Mouse (Mus musculus): ENCODE results near the gene Ap2b1.

Ap2b1 gene

GRCm38 (mm10) chr11:83298225-83299195, at the start of gene Ap2b1:
TSS of gene Ap2b1 (plus strand) at chr11:83299024.
- peak; percentile 89 for DNase-seq (ENCODE audit: low spot score)

DNA sequence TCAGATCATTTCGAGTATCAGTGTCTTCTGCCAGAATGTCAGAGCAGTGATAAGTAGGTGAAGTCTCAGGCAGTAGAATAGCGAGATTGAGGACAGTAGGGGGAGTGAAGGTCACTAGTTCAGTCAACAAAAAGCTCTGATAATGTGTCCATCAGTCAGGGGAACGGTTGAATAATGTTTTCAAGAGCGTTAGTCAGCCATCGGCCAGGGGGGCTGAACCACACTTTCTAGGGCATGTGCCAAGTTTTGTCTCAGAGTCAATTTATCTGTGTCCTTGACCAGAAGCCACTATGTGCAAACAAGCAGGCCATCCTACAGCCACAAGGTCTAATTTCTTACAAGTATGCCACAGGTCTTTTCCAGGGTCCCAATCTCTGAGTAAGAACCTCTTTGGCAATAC, 41.6 kb upstream of the Ap2b1 start:
- peak; percentile 81 for DNase-seq (ENCODE audit: low spot score)

GRCm38 (mm10) chr11:83262673-83263072, 36.2 kb upstream of the Ap2b1 start:
- DNase-seq (ENCODE audit: low spot score): no peak

DNA sequence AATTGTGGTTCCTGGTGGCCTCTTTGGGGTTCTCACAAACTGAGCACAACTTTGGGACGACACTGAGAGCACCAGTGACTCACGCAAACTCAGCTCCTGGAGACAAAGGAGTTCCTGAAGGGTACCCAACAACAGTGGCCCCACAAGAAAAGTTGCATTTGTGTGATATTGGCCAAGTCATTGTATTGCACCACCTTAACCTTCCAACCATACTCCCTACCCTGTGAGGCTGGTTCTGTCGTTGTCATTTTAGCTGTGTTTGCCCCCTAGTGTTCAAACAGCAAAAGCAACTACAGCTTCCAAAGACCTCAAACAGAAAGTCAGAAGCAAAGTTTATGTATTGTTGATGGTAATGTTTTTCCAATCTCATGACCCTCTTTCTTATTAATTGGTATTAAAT, 35.7 kb upstream of the Ap2b1 start:
- no peak for DNase-seq (ENCODE audit: low spot score)

GRCm38 (mm10) chr11:83270842-83271150, 28.0 kb upstream of the Ap2b1 start:
- no peak for DNase-seq (ENCODE audit: low spot score)

DNA sequence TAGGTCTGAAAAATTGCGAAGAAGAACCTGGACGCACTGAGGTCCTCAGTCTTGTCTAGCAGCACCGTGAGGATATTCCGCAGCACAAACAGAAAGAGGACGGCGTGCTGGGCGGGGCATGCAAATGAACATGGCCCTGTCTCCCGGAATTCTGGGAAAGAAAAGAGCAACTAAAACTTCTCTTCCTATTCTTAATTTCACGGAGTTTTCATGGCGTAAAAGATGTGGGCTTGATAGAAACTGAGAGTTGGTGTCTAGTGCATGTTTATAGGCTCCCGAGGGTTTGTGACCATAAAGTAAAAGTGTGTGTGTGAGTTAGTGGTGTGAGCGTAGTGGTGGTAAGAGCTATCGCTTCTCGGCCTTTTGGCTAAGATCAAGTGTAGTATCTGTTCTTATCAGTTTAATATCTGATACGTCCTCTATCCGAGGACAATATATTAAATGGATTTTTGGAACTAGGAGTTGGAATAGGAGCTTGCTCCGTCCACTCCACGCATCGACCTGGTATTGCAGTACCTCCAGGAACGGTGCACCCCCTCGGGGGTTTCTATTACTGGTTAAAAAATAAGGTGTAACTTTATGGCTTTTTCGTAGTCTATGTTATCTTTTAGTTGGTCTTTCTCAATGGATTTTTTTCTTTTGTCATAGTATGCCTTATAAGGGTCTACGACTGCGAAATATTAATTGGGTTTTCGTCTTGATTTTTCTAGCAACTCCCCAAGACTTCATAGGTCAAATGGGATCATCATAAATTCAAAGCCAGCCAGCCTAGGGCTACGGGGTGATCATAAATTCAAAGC, 27.5 kb upstream of the Ap2b1 start:
- DNase-seq (ENCODE audit: low spot score): peak; percentile 71

DNA sequence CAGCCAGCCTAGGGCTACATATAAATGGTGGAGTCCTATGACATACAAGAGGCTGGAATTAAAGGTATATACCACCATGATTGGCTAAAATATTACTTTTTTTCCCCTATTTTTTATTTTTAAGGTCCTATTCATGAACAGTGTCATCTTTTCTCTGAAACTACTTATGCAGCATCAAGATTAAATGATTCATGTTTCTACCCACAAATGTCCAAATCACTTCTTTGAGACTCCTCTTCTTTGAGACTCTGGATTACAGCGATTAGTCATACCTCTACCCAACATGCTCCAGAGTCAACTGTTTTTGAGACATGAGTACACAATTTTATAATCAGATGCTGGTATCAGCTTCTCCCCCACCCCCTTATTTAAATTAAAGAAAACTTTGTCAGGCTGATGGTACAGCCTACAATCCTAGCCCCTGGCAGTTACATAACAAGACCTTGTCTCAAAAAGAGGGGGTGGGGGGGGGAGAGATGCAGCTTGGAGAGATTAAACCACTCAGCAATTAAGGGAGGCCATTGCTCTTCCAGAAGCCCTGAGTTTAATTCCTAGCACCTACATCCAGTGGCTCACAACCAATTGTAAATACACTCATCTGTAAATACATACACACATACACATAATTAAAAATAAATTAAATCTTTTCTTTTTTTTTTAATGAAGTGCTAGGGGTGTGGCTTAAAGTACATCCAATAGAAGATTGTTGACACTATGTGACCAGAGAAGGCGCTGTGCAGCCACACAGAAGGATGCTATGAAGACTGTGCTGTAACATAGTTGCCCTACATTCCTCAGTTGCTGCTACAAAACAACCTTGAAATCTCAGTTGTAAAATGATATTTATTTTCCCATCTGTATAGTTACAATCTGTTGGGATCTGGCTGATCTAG, 26.6 kb upstream of the Ap2b1 start:
- DNase-seq (ENCODE audit: low spot score): no peak

DNA sequence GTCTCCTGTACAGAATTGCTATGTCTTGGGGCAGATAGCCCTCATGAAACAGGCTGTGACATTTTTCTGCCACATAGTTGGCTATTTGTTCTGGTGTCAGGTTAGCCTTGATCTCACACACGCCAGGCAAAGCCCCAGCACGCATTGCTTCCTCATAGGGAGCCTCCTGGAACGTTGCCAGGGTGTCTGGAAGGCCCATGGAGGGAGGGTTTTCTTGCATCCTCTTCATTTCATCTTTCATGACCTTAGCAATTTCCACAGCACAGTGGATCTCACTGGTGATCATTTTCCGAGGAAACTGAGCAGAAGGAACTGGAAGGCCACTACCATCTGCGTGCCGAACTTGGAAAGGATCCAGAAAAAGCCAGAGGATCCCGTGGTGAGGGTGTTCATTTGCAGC, 22.6 kb upstream of the Ap2b1 start:
- no peak for DNase-seq (ENCODE audit: low spot score)

GRCm38 (mm10) chr11:83279024-83279423, 19.8 kb upstream of the Ap2b1 start:
- DNase-seq (ENCODE audit: low spot score): no peak

GRCm38 (mm10) chr11:83279691-83280090, 19.1 kb upstream of the Ap2b1 start:
- no peak for DNase-seq (ENCODE audit: low spot score)

DNA sequence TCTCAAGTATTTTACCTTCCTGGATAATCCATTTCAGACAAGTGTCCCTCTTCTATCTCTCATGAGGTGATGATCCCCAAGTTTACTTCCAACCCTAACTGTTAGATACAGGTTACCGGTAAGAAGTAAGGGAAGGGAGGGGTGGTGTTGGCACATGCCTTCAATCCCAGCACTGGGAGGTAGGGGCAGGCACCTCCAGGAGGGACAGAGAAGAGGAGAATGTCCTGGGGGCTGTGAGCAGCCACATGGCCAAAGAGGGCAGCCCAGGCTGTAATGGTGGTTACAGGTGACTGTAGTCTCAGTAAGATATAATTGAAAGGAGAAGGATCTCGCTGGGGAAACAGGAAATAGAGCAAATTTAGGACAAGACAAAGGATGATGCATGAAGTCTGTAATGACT, 16.7 kb upstream of the Ap2b1 start:
- DNase-seq (ENCODE audit: low spot score): no peak

DNA sequence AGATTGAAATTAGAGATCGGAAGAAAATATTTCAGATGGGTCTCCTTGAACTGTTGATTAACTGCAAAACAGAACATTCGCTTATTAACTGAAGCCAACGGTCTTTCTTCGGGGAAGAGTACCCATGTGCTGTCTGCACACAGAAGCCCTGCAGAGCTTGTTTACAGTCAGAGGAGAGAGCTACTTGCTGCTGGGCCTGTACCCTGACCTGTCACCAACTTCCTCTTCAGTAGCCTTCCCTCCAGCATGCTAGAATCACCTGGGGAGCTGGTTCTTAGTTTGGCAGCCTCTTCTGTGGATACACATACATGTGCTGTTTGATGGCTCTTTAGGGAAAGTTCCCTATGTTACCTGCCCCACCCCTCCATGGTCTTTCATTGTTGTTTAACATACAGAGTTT, 13.2 kb upstream of the Ap2b1 start:
- no peak for DNase-seq (ENCODE audit: low spot score)

GRCm38 (mm10) chr11:83286566-83286965, 12.3 kb upstream of the Ap2b1 start, which contains the start of gene Slfn14:
TSS of gene Slfn14 (minus strand) at chr11:83286726.
- DNase-seq (ENCODE audit: low spot score): peak; percentile 46

GRCm38 (mm10) chr11:83289036-83289435, 9.8 kb upstream of the Ap2b1 start:
- no peak for DNase-seq (ENCODE audit: low spot score)

DNA sequence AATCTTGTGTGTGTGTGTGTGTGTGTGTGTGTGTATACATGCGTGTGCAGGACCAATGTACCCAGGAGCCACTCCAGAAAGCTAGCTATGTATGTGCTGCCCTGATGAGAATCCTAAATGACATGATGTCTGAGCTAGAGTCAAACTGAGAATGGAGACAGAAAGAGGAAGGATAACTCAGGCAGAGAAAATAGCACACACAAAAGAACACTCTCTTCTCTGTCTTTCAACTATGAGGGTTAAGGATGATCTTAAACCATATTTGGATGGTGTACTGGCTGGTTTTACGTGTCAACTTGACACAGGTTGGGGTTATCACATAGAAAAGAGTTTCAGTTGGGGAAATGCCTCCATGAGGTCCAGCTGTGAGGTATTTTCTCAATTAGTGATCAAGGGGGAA, 9.2 kb upstream of the Ap2b1 start:
- no peak for DNase-seq (ENCODE audit: low spot score)

DNA sequence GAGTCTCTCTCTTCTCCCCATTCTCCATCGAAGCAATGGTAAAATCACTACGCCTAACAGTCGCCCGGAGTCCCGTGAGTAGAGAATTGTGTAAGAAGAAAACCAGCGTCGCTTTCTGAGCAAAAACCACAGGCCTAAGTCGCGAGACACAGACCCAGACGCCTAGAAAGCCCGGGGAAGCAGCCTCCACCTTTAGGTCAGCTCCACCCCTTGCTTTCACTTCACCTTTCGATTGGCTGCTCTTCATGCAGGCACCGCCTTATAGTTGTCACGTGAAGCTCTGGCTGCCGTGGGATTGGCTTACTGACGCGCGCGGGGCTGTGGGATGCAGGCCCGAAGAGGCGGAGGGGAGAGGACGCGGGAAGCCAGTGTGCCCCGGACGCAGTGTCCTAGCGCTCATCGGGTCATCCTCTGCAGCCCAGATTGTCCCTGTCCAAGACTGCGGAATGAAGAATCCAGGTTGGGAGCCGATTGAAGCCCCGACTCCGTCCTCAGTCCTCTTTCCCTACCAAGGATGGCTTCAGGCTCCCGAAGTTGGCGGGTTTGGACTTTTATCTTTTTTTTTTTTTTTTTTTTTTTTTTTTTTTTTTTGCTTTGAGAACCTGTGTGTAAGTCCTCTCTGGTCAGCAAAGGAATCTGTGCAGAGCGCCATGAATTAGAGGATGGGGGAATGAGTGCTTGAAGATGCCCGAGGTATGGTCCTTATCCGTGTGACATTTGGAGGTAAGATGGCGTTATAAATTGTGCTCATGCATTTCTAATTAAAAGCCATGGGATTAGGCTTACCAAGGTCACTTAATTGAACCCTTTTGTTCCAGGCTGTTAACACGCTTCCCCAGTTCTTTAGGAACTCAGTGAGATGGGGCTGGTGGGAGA, 7.2 kb upstream of the Ap2b1 start:
- DNase-seq (ENCODE audit: low spot score): peak; percentile 95

DNA sequence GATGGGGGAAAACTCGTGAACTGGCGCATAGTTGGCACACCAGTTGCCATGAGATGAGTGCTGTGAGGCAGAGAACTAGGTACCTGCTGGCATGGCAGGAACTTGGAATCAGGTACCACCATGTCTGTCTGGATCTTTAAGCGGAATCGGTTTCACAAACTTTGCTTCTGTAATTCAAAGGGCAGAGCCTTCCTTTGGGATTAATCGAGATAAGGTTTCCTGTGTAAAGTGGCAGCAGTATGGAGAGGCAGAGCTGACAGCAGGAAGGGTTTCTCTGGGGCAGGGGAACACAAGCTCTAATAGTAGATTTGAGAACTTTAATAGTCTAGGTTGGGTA, 6.6 kb upstream of the Ap2b1 start:
- DNase-seq (ENCODE audit: low spot score): no peak

DNA sequence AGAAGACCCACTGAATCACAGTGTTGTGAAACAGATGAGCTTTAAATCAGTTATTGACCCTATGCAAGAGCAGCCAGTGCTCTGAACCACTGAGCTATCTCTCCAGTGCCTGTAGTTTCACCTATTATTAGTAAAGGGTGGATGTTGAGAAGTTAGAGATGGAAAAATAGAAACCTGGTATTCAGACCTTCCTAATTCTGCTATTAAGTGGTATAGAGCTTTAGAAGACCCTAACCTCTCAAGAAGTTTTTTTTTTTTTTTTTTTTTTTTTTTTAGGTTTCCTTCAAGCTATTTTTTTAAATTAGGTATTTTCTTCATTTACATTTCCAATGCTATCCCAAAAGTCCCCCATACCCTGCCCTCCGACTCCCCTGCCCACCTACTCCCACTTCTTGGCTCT, 5.6 kb upstream of the Ap2b1 start:
- no peak for DNase-seq (ENCODE audit: low spot score)

- no peak for DNase-seq (ENCODE audit: low spot score)
Measured at GRCm38 (mm10) chr11:83294133-83294532, 4.7 kb upstream of the Ap2b1 start.

DNA sequence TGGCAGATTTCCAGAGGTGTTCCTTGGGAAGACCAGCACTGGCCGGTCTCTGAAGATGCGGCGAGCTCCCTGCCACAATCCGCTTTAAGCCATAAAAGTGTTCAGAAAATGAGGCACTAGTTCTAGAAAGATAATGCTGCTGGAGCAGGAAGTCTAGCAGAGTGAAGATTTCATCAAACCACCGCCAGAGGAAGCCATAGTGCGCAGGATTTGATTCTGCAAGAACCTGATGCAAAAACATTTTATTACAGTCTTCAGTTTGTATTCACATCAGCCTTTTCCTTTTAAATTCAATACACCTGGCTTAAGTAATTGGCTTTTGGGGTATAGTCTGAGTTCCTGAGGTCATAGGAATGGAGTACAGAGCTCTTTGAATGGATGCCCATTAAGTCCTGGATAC, 1.0 kb upstream of the Ap2b1 start:
- DNase-seq (ENCODE audit: low spot score): no peak

DNA sequence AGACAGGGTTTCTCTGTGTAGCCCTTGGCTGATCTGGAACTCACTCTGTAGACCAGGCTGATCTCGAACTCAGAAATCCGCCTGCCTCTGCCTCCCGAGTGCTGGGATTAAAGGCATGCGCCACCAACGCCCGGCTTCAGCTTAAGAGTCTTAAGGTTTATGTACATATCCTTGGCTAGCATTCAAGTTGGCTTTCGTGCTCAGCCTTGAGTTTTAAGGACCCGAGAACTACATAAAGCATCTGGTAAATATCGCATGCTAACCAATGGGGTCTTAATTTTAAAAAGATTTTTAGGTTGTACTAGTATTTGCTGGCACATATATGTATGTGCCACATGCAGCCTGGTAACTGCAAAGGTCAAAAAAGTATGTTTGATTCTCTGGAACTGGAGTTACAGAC, 900 bp downstream of the Ap2b1 start:
- DNase-seq (ENCODE audit: low spot score): no peak
